Mouse (Mus musculus) embryonic fibroblast, embryonic 13.5 days (primary cell): Measurements from ENCODE around the gene Klhdc8b. TPM values are rescaled to one million over a fixed set of nuclear protein-coding genes. Genes with fewer than 3 reads are reported as not detected.

Experiments used
- H3K27ac ChIP-seq: 2 replicates; pipeline ENCODE4 v1.5.1; 2012; ENCODE audit warnings: low read length, control low read depth, inconsistent platforms; ENCODE audit not compliant: insufficient read depth
- H3K4me1 ChIP-seq: 2 replicates; pipeline ENCODE4 v1.6.1; 2011; ENCODE audit warnings: low read length; ENCODE audit not compliant: control insufficient read depth, insufficient read depth
- H3K4me3 ChIP-seq: 2 replicates; pipeline ENCODE4 v1.5.1; 2011; ENCODE audit warnings: mild to moderate bottlenecking, control low read depth, low read length; ENCODE audit not compliant: insufficient read depth
- CTCF ChIP-seq: IDR thresholded peaks from 2 replicates; pipeline ENCODE4 v1.5.1; 2011; ENCODE audit warnings: mild to moderate bottlenecking, control low read depth, low read length, moderate library complexity, borderline replicate concordance; ENCODE audit not compliant: insufficient read depth
- POLR2A ChIP-seq: IDR thresholded peaks from 2 replicates; pipeline ENCODE4 v1.6.1; 2011; ENCODE audit warnings: low read depth, mild to moderate bottlenecking, control low read depth, low read length, moderate library complexity
- polyA plus RNA-seq: library from polyadenylated mRNA; stranded (reverse); fragments of >200 nt; gene quantifications from 2 replicates; pipeline ENCODE4 v1.2.4, GENCODE M21; 2011; ENCODE audit warnings: low read depth; ENCODE audit not compliant: missing spikeins, insufficient read length

The Klhdc8b gene
- polyA plus RNA-seq, 1 experiment, result 8.3 TPM

DNA sequence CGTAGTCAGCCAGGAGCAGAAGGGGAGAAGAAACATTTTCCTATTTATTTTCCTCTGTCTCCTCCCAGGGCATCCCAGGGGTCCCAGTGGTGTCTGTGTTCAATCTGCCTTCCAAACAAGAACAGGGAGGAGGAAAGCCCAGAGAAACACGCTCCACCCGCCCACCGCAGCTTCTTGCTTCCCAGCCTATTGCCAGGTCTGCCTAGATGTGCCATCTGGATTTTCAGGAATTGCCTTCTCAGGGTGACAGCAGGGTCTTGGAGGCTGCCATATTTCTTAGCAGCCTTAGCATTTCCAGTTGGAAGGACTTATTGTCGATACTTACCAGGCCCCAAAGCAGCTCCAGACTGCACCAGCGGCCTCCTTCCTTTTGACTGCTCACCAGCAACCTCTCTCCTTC lies 22.2 kb downstream of the Klhdc8b start:
- no peak overlapping the region for H3K27ac ChIP-seq
- TF ChIP-seq POLR2A (no peak), CTCF (no peak)
- H3K4me1 ChIP-seq, result no peaks in the 10 kb centered on the region; the same call in 1 of the 2 replicates
- H3K4me3 ChIP-seq, result no peak overlapping the region

DNA sequence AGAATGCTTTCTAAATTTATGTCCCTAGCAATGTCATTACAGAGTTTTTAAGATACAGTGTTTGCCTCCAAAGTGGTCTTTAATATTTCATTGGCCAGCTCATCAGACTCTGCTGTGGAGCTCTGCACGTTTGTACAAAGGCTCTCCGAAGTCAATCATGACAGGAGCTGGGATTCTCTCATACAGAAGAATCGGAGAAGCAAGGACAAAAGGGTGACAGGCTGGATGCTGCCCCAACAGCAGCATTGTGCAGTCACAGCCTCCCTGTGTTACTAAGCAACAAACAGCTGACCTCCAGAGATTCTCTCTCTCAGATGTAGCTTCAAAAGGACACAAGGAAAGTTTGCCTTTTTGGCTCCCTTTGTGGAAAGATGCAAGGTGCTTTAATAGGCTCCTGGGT lies 25.2 kb downstream of the Klhdc8b start, which contains the start of gene BC048562:
BC048562 (plus strand) TSS at position 301 of the 400 bp plus-strand sequence.
- Histone ChIP-seq H3K27ac (no peak within 1 kb of the TSS), H3K4me3 (no peak within 1 kb of the TSS), H3K4me1 (no peaks in the 10 kb centered on the region; the same call in 1 of the 2 replicates)
- TF ChIP-seq POLR2A (no peak), CTCF (no peak)

GRCm38 (mm10) chr9:108431431-108432067 lies 29.8 kb downstream of the Klhdc8b start:
- Histone ChIP-seq H3K27ac (no peak overlapping the region), H3K4me3 (no peak overlapping the region), H3K4me1 (no peaks in the 10 kb centered on the region)
- TF ChIP-seq POLR2A (no peak), CTCF (no peak)

DNA sequence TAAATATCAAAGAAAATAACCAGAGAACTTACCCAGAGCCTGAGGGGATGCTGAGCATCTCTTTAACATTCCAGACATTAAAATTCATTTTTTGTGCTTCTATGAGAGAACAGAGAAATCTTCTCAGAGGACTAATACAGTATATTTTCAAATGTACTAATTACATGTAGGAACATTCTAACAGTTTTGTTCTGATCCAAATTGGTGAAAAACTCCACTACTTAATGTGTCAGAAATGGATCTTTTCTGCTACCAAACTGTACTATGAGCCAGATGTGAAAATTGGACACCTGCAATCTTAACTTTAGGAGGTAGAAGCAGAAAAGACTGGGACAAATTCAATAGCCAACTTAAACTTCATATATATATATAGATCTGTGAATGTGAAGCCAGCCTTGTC lies 33.0 kb downstream of the Klhdc8b start, which contains the start of gene Ccdc36:
Ccdc36 (minus strand) TSS at position 101 of the 400 bp plus-strand sequence.
- Histone ChIP-seq H3K4me3 (no peak within 1 kb of the TSS), H3K27ac (no peak within 1 kb of the TSS), H3K4me1 (no peaks in the 10 kb centered on the region)
- TF ChIP-seq POLR2A, result no peak

DNA sequence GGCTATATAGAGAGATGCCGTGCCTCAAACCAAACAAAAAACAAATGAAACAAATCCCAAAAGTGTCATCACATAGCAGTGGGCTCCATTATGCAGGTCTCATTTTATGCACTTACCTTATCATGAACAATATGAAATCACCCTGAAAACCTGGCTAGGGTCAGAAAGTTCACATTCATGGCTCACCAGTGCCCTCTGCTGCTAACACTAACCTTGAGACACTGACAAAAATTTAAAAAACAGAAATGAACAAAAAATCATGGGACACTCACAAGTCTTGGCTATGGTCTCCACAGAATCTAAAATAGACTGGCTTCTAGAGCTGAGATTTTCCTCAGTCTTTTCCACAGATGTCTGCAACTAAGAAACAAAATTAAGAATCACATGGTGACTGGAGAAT lies 49.2 kb downstream of the Klhdc8b start:
- no peaks in the 10 kb centered on the region for H3K4me1 ChIP-seq
- TF ChIP-seq CTCF (no peak), POLR2A (no peak)
- no peak overlapping the region for H3K4me3 ChIP-seq
- no peak overlapping the region for H3K27ac ChIP-seq

GRCm38 (mm10) chr9:108411381-108411942 lies 49.9 kb downstream of the Klhdc8b start:
- no peaks in the 10 kb centered on the region for H3K4me1 ChIP-seq
- H3K27ac ChIP-seq, result no peak overlapping the region
- TF ChIP-seq CTCF, result no peak
- no peak for TF ChIP-seq POLR2A
- H3K4me3 ChIP-seq, result no peak overlapping the region

- H3K27ac ChIP-seq, result no peak overlapping the region
- no peaks in the 10 kb centered on the region for H3K4me1 ChIP-seq
- TF ChIP-seq CTCF (no peak), POLR2A (no peak)
- H3K4me3 ChIP-seq, result no peak overlapping the region
These were observed 51.8 kb downstream of the Klhdc8b start for GRCm38 (mm10) chr9:108409535-108409934.

- H3K4me3 ChIP-seq, result no peak overlapping the region
- no peak for TF ChIP-seq POLR2A
- TF ChIP-seq CTCF, result no peak
- H3K4me1 ChIP-seq, result no peaks in the 10 kb centered on the region
- H3K27ac ChIP-seq, result no peak overlapping the region
These were observed 56.9 kb downstream of the Klhdc8b start for GRCm38 (mm10) chr9:108404451-108404850.

DNA sequence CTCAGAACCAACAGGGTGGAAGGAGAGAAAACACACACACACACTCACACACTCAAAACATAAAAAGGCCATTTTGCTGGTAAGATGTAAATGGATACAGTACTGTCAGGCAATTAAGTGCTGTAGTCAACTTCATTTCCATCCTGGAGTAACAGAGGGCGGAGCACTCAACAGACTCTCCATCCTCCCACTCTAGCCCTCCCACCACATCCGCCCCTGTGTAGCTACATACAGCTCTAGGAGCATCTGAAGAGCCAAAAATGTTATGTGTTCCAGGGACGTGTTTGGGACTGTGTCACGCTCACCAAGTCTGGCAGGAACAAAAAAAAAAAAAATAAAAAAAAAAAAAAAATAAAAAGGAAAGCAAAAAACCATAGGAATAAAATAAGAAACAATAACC lies 58.3 kb downstream of the Klhdc8b start:
- TF ChIP-seq POLR2A (no peak), CTCF (no peak)
- Histone ChIP-seq H3K27ac (no peak overlapping the region), H3K4me3 (no peak overlapping the region), H3K4me1 (no peaks in the 10 kb centered on the region)

GRCm38 (mm10) chr9:108401186-108401960 lies 60.0 kb downstream of the Klhdc8b start:
- no peak overlapping the region for H3K27ac ChIP-seq
- H3K4me3 ChIP-seq, result no peak overlapping the region
- TF ChIP-seq CTCF (no peak), POLR2A (no peak)
- no peaks in the 10 kb centered on the region for H3K4me1 ChIP-seq
